Mouse (Mus musculus): ENCODE data around the gene Snx22. TPM values are rescaled to one million over a fixed set of nuclear protein-coding genes. Genes with fewer than 3 reads are reported as not detected.

Gene Snx22
- polyA plus RNA-seq, 1 experiment from 2014 or later: 7.0 TPM

DNA sequence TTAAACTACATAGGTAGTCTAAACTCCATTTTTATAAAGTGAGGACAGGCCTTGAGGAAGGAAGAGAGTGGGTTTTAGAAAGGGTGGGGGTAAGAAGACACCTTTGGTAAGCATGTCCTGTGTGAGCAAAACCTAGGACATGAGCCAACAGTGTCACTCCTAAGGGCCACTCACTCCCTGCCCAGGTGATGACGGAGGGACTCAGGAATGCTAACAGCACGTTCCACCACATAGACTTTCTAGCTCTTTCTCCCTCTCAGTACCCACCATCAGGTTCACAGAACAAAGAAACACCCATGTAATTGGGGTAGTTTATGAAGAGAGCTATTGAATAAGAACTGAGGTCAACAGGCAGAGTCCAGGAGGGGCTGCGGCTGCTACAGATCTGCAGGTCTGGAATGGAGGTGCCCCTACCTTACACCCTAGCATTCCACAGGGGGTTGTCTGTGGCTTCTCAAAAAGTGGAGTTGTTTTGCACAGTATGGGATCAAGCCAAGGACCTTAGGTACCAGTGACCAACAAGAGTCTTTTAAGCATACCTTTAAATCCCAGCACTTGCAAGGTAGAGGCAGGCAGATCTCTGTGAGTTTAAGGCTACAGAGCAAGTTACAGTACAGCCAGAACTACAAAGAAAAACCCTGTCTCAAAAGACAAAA lies 11.4 kb upstream of the Snx22 start:
- ATAC-seq (replicated peaks; ENCODE audit: low FRiP score) (no peak), DNase-seq (ENCODE audit: low spot score) (no peak)
- Histone ChIP-seq H3K9ac (ENCODE audit: low read depth, low read length) (no peak overlapping the region), H3K9me3 (ENCODE audit: control insufficient read depth, low read length) (no peaks in the 10 kb centered on the region), H3K4me1 (replicated peaks; ENCODE audit: control insufficient read depth, insufficient read depth, low read length) (peaks cover 4% of the 10 kb centered on the region; the same call in 1 of the 2 replicates), H3K36me3 (ENCODE audit: control insufficient read depth, insufficient read depth, low read length) (no peaks in the 10 kb centered on the region), H3K27ac (ENCODE audit: low read depth, low read length) (no peak overlapping the region), H3K27me3 (replicated peaks; ENCODE audit: control insufficient read depth, insufficient read depth, low read length) (peaks cover 2% of the 10 kb centered on the region; the same call in 1 of the 2 replicates), H3K4me2 (no peak overlapping the region), H3K4me3 (ENCODE audit: low read depth, low read length) (no peak overlapping the region)
- 75% methylated on average over 3 of the region's 3 CpGs for WGBS

DNA sequence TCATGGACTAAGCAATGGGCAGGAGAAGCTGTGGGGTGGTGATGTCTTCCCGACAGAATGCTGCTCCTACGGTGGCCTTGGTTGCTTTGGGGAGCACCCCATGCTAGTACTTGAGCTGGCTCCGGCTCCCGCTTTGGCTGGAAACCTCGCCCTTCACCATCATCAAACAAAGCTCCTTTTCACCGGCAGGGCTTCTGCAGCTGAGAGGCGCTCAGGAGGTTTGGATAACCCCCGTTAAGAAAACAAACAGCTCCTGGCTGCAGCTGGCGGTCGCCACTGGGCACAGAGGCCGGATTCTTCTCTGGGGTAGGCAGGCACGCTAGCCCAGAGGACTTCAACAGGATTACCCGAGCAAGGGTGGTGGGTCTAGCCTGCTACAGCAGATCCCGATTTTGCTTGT lies 9.0 kb upstream of the Snx22 start:
- Histone ChIP-seq H3K9ac (ENCODE audit: low read depth, low read length) (no peak overlapping the region), H3K4me2 (peak overlapping the region; percentile 24), H3K36me3 (ENCODE audit: control insufficient read depth, insufficient read depth, low read length) (no peaks in the 10 kb centered on the region), H3K4me1 (replicated peaks; ENCODE audit: control insufficient read depth, insufficient read depth, low read length) (peaks cover 4% of the 10 kb centered on the region; the same call in 1 of the 2 replicates), H3K27me3 (replicated peaks; ENCODE audit: control insufficient read depth, insufficient read depth, low read length) (peaks cover 2% of the 10 kb centered on the region; the same call in 1 of the 2 replicates), H3K4me3 (ENCODE audit: low read depth, low read length) (no peak overlapping the region), H3K27ac (ENCODE audit: low read depth, low read length) (no peak overlapping the region), H3K9me3 (ENCODE audit: control insufficient read depth, low read length) (no peaks in the 10 kb centered on the region)
- DNase-seq (ENCODE audit: low spot score): no peak
- no peak for ATAC-seq (replicated peaks; ENCODE audit: low FRiP score)
- WGBS: 32% methylated on average over 14 of the region's 14 CpGs

DNA sequence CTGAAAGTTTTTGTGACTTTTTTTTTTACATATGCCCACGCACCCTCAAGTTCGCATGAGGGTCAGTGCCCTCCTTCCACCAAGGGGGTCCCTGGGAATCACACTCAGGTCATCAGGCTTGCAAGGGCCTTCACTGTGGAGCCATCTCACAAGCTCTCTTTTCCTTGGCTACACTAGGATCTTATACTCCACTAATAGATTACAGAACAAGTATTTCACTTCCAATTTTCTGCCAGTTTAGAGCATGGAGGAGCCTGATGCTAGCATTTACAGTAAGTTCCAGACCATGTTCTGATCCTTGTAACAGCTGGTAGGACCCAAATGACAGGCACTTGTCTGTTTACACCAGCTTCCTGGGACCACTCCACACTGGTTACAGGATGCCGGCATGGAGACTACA lies 8.6 kb upstream of the Snx22 start:
- Histone ChIP-seq H3K36me3 (ENCODE audit: control insufficient read depth, insufficient read depth, low read length) (no peaks in the 10 kb centered on the region), H3K4me3 (ENCODE audit: low read depth, low read length) (no peak overlapping the region), H3K9ac (ENCODE audit: low read depth, low read length) (no peak overlapping the region), H3K27ac (ENCODE audit: low read depth, low read length) (no peak overlapping the region), H3K4me2 (no peak overlapping the region), H3K27me3 (replicated peaks; ENCODE audit: control insufficient read depth, insufficient read depth, low read length) (peaks cover 2% of the 10 kb centered on the region; the same call in 1 of the 2 replicates), H3K4me1 (replicated peaks; ENCODE audit: control insufficient read depth, insufficient read depth, low read length) (peaks cover 4% of the 10 kb centered on the region; the same call in 1 of the 2 replicates), H3K9me3 (ENCODE audit: control insufficient read depth, low read length) (no peaks in the 10 kb centered on the region)
- 74% methylated on average over 3 of the region's 3 CpGs for WGBS
- no peak for ATAC-seq (replicated peaks; ENCODE audit: low FRiP score)
- DNase-seq (ENCODE audit: low spot score): no peak

DNA sequence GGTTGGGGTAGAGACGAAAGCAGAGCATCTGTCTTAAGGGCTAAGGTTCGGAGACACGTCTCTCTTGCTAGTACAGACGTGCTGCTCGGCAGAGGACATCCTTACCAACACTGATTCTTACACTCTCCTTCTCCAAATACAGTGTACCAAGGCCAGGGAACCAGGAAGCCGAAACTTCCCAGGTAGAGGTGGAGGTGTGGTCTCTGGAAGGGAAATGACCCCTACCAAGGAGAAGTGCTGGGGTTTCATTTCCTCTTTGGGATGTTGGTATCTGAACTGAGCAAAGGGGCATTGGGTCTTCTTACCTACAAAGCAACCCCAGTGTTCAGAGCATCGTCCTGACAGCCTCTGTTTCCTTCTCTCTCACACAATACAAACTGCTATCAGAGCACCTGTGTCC lies 3.2 kb upstream of the Snx22 start:
- no peak overlapping the region for H3K27ac ChIP-seq (ENCODE audit: low read depth, low read length)
- H3K9ac ChIP-seq (ENCODE audit: low read depth, low read length): no peak overlapping the region
- ATAC-seq (replicated peaks; ENCODE audit: low FRiP score) (no peak), DNase-seq (ENCODE audit: low spot score) (no peak)
- whole genome bisulfite sequencing: 83% methylated on average over 7 of the region's 7 CpGs
- no peaks in the 10 kb centered on the region for H3K9me3 ChIP-seq (ENCODE audit: control insufficient read depth, low read length)
- peaks cover 14% of the 10 kb centered on the region for H3K4me1 ChIP-seq (replicated peaks; ENCODE audit: control insufficient read depth, insufficient read depth, low read length)
- no peak overlapping the region for H3K4me3 ChIP-seq (ENCODE audit: low read depth, low read length)
- no peaks in the 10 kb centered on the region for H3K36me3 ChIP-seq (ENCODE audit: control insufficient read depth, insufficient read depth, low read length)
- peaks cover 15% of the 10 kb centered on the region for H3K27me3 ChIP-seq (replicated peaks; ENCODE audit: control insufficient read depth, insufficient read depth, low read length)
- H3K4me2 ChIP-seq: no peak overlapping the region

DNA sequence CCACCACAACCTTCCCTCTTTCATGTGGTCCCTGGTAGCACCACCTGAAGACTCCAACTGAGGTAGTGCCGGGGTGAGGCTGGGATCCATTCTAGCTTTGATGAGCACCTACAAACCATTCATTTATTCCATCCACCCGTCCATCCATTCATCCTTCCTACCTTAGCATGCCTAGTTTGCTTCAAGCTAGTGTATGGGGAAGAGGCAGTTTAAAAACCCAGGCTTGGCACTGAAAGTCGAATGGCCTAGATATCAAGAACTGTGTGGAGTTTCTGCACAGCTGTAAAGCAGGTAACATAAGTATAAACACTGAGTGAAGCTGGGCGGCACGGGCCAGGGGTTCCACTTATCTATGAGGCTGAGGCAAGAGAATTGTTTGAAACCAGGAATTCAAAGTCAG lies 632 bp upstream of the Snx22 start:
- WGBS: 76% methylated on average over 5 of the region's 5 CpGs
- DNase-seq (ENCODE audit: low spot score): no peak
- Histone ChIP-seq H3K4me1 (replicated peaks; ENCODE audit: control insufficient read depth, insufficient read depth, low read length) (peaks cover 14% of the 10 kb centered on the region), H3K4me3 (ENCODE audit: low read depth, low read length) (peak overlapping the region; percentile 71; the same call in 1 of the 2 replicates), H3K9ac (ENCODE audit: low read depth, low read length) (peak overlapping the region; percentile 73; the same call in 1 of the 2 replicates), H3K27me3 (replicated peaks; ENCODE audit: control insufficient read depth, insufficient read depth, low read length) (peaks cover 25% of the 10 kb centered on the region), H3K9me3 (ENCODE audit: control insufficient read depth, low read length) (no peaks in the 10 kb centered on the region), H3K36me3 (ENCODE audit: control insufficient read depth, insufficient read depth, low read length) (peaks cover 13% of the 10 kb centered on the region), H3K4me2 (peak overlapping the region; percentile 99), H3K27ac (ENCODE audit: low read depth, low read length) (peak overlapping the region; percentile 46)
- peak; percentile 19; the same call in 1 of the 2 replicates for ATAC-seq (replicated peaks; ENCODE audit: low FRiP score)

DNA sequence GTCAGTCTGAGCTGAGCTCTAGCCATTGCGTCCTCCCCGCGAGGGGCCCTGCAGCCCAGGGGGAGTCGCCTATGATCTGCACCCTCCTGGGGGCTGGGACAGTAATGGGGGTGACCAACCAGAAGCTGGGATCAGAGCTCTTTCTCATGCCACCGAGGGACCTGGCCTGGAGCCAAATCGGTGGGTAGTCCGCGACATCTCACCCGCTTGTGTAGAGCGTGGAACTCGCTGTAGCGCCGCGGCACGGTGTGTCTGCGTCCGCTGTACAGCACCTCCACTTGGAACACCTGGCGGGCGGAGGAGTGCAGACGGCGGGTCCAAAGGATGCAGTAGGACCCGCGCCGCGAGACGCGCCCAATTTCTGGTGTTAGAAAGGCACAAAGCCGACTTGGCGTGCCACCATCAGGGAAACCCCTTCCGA lies 538 bp downstream of the Snx22 start:
- ATAC-seq (replicated peaks; ENCODE audit: low FRiP score): peak; percentile 17

DNA sequence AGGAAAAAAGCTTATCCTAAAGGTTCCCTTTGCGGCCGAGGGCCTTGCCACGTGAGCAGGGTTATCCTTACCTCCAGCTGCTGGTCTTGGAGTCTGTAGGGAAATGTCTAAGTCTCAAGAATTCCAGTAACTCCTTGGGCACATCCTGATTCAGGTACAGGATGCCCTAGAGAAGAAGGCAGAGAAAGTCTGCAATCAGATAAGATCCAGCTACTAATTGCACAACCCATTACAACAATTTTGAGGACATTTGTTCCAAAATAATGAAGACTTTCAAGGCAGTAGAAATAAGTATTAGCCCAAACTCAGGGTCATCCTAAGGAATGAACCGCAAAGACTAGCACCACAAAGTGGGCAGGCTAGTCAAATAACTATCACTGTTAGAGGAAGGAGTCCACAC lies 1.5 kb downstream of the Snx22 start:
- Histone ChIP-seq H3K27ac (ENCODE audit: low read depth, low read length) (no peak overlapping the region), H3K9me3 (ENCODE audit: control insufficient read depth, low read length) (no peaks in the 10 kb centered on the region), H3K4me1 (replicated peaks; ENCODE audit: control insufficient read depth, insufficient read depth, low read length) (peaks cover 14% of the 10 kb centered on the region), H3K4me3 (ENCODE audit: low read depth, low read length) (no peak overlapping the region), H3K4me2 (0 out of 2 replicates have a peak overlapping the region, but pooled peaks have one; percentile 6), H3K9ac (ENCODE audit: low read depth, low read length) (no peak overlapping the region), H3K36me3 (ENCODE audit: control insufficient read depth, insufficient read depth, low read length) (peaks cover 29% of the 10 kb centered on the region), H3K27me3 (replicated peaks; ENCODE audit: control insufficient read depth, insufficient read depth, low read length) (peaks cover 25% of the 10 kb centered on the region)
- ATAC-seq (replicated peaks; ENCODE audit: low FRiP score) (no peak), DNase-seq (ENCODE audit: low spot score) (no peak)
- WGBS: 62% methylated on average over 4 of the region's 4 CpGs

More for the DNA sequence above, 538 bp downstream of the Snx22 start:
- H3K36me3 ChIP-seq (ENCODE audit: control insufficient read depth, insufficient read depth, low read length): peaks cover 20% of the 10 kb centered on the region
- H3K4me3 ChIP-seq (ENCODE audit: low read depth, low read length): peak overlapping the region; percentile 71
- WGBS: 2% methylated on average over 30 of the region's 30 CpGs
- peaks cover 25% of the 10 kb centered on the region for H3K27me3 ChIP-seq (replicated peaks; ENCODE audit: control insufficient read depth, insufficient read depth, low read length)
- H3K9ac ChIP-seq (ENCODE audit: low read depth, low read length): peak overlapping the region; percentile 73
- H3K4me1 ChIP-seq (replicated peaks; ENCODE audit: control insufficient read depth, insufficient read depth, low read length): peaks cover 14% of the 10 kb centered on the region
- H3K4me2 ChIP-seq: peak overlapping the region; percentile 99
- H3K27ac ChIP-seq (ENCODE audit: low read depth, low read length): no peak overlapping the region; the same call in 1 of the 2 replicates
- H3K9me3 ChIP-seq (ENCODE audit: control insufficient read depth, low read length): no peaks in the 10 kb centered on the region
- DNase-seq (ENCODE audit: low spot score): no peak

DNA sequence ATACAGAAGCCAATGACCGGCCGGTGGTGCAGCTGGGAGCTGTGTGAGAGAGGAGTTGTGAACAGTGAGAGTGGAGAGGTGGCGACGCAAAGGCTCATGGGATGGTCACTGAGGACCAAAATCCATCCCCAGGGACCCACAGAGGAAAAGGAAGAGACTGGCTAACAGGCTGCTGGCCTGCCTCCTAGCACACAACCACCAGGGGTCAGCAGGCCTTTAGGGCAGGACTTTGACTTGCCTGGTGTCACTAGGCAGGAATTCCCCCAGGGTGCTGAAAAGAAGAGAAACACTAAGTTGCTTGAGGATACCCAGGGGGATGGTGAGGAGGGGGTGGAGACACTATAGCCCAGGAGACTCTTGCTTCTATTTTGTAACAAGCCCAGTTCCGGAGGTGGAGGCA lies 2.0 kb downstream of the Snx22 start:
- H3K4me2 ChIP-seq: no peak overlapping the region
- H3K4me1 ChIP-seq (replicated peaks; ENCODE audit: control insufficient read depth, insufficient read depth, low read length): peaks cover 14% of the 10 kb centered on the region
- ATAC-seq (replicated peaks; ENCODE audit: low FRiP score) (no peak), DNase-seq (ENCODE audit: low spot score) (peak; percentile 47)
- no peak overlapping the region for H3K4me3 ChIP-seq (ENCODE audit: low read depth, low read length)
- no peaks in the 10 kb centered on the region for H3K9me3 ChIP-seq (ENCODE audit: control insufficient read depth, low read length)
- H3K27me3 ChIP-seq (replicated peaks; ENCODE audit: control insufficient read depth, insufficient read depth, low read length): peaks cover 25% of the 10 kb centered on the region
- H3K36me3 ChIP-seq (ENCODE audit: control insufficient read depth, insufficient read depth, low read length): peaks cover 35% of the 10 kb centered on the region
- H3K27ac ChIP-seq (ENCODE audit: low read depth, low read length): no peak overlapping the region
- H3K9ac ChIP-seq (ENCODE audit: low read depth, low read length): no peak overlapping the region
- 39% methylated on average over 5 of the region's 5 CpGs for WGBS

DNA sequence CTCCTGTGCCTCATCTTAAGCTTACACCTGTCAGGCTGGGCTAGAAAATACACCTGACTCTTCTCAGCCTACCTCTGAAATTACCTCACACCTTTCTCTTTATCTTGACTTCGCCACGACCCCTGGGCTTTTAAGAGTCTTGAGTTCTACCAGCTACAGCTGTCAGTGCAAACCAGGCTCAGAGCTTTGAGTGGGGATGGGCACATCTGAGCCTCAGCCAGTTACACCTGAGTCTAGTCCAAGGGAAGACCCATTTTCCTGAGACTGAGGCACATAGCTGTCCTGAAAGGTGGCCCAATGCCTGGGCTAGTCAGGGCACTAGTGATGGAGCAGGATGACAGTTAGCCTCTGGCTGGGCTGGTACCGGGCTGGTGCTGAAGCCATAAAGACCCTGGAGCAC lies 2.7 kb downstream of the Snx22 start:
- H3K9me3 ChIP-seq (ENCODE audit: control insufficient read depth, low read length): no peaks in the 10 kb centered on the region
- H3K27me3 ChIP-seq (replicated peaks; ENCODE audit: control insufficient read depth, insufficient read depth, low read length): peaks cover 25% of the 10 kb centered on the region
- no peak for DNase-seq (ENCODE audit: low spot score)
- no peak for ATAC-seq (replicated peaks; ENCODE audit: low FRiP score)
- H3K27ac ChIP-seq (ENCODE audit: low read depth, low read length): no peak overlapping the region
- H3K4me1 ChIP-seq (replicated peaks; ENCODE audit: control insufficient read depth, insufficient read depth, low read length): peaks cover 14% of the 10 kb centered on the region
- WGBS: 87% methylated on average over 3 of the region's 3 CpGs
- peaks cover 37% of the 10 kb centered on the region for H3K36me3 ChIP-seq (ENCODE audit: control insufficient read depth, insufficient read depth, low read length)
- H3K9ac ChIP-seq (ENCODE audit: low read depth, low read length): no peak overlapping the region
- no peak overlapping the region for H3K4me2 ChIP-seq
- H3K4me3 ChIP-seq (ENCODE audit: low read depth, low read length): no peak overlapping the region

All from liver, embryonic 11.5 days (tissue).